Mouse (Mus musculus) urinary bladder, postnatal 10 days (tissue): Measurements from ENCODE around the gene Prmt9.

Experiments
- DNase-seq: peaks from one replicate; pipeline ENCODE4 v3.0.0; 2022; ENCODE audit warnings: low spot score

The Prmt9 gene

DNA sequence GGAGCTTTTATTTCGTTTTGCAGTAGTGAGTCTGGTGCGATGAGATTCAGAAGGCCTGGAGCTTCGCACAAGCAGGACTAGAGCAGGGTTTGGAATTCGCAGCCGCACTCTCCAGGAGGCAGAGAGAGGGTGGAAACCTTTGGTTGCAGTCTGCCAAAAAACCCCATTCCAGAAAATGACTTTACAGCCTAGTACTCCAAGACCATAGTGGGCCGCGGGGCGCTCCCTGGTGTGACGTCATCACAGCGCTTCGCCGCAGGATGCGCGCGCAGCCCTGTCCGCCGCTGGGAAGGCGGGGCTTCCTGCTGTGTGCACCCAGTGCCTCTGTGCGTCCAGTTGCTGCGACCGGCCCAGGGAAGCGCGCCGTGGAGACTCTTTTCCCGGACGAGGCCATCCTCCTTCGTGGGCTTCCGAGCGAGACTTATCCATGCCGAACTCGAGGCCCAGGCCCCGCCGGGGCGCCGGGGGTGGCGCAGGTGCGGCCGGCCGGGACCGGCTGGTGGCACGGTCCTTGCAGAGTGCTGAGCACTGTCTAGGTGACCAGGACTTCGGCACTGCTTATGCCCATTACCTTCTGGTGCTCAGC lies at the start of gene Prmt9:
Gene Prmt9, plus strand, starts transcription at position 277 of the 586 bp plus-strand sequence.
- peak; percentile 81 for DNase-seq

DNA sequence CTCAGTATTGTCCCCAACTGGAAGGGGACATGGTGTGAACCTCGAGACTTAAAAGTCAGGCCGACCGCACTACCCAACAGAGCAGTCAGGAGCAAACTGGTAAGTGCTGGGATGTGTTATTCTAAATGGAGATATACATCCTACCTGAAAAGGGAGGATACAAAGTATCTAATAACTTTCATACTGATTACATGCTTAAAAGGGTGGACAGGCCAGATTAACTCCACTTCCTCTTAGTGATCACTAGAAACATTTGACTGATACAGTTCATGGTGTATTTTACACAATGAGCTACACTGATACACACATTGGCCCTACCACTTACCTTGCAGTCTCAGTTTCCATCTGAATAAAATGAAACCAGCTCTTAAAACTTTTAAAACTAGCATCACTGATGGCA lies 48.9 kb upstream of the Prmt9 start:
- no peak for DNase-seq

DNA sequence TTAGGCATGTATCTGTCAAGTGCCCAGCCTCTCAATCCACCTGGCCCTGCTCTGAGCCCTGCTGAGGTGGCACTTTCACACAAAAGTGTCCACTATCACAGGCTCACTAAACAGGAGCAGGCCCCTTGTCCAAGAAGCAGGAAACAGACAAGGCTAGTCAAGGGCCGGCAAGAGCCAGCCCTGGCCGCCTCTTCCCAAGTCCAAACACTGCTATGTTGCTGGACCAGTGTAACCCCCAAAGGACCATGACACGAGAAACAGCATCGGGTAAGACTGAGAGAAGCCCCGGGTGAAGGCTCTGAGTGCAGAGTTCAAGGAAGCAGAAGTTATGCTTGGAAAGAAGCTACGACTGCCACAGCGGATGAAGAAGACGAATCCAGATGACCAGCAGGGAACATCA lies 48.1 kb upstream of the Prmt9 start:
- DNase-seq: no peak

DNA sequence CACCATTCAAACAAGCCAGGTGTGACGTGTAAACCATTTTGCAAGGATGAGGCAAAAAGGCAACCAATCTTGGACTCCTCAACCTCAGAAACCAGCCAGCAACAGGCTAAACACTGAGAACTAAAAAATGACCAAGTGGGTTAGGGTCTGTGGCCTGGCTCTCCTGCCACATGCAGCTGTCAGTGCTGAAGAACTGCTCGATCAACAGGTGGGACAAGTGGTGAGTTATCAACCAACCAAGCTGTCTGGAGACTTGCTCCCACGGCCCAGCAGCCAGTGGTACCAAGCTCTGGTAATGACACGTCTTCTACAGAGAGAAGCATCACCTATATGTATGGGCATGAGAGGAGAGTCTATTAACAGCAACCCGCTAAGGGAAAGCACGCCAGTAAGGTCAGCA lies 46.6 kb upstream of the Prmt9 start:
- DNase-seq: no peak

DNA sequence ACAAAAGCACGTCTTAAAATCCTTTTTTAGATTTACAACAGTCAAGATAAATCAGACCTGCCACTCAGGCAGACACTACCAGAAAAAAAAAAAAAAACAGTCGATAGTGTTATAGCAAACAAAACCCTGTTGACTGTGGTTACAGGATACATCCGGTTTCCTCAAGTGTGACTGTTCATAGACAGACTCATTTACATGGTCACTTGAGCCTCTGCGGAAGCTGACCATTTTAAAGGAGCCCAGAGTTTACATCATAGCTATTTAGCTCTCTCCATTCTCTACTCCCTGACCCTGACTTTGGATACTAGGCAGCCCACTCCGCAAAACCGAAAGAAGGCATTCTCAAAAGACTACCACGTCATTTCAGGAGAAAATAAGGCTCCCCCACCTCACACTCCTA lies 42.7 kb upstream of the Prmt9 start:
- DNase-seq: no peak

DNA sequence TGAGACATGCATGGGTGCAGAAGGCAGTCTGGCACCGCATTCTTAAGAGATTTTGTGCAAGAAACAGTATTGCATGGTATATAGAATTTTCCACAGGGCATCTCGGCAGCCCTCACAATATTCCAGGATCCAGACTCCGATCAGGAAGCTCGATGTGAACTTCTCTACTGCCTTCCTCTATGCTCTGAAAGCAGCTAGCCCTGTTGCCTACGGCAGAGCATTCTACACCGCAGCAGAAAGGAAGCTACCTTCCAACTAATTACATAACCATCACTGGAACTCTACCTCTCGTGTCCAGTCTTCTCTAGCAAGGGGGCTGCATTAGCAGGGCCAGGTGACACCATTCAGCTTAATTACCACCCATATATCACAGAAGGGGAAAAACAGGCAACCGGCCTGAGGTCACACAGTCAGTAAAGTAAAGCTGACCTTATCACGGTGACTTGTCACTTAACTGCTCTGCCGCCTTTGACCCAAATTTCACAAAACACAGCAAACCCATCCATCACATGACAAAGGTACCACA lies 41.6 kb upstream of the Prmt9 start:
- DNase-seq: no peak

DNA sequence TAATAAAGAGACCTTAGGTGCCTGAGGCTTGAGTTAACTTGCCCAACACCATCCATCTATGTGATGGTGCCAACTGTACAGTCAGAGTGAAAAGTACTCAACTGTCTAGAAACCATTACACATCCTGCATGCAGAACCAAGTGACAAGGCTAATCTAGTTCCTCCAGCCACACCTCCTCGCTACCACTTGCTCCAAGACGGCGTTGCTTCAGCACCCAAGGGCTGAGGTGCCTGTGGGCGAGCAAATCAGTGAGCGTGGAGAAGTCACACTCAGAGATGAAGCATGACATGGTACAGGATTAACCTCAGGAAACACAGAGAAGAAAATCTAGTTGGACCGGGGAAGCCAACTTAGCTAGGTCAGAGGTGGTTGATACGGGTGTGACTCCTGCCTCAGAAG lies 40.2 kb upstream of the Prmt9 start:
- no peak for DNase-seq

DNA sequence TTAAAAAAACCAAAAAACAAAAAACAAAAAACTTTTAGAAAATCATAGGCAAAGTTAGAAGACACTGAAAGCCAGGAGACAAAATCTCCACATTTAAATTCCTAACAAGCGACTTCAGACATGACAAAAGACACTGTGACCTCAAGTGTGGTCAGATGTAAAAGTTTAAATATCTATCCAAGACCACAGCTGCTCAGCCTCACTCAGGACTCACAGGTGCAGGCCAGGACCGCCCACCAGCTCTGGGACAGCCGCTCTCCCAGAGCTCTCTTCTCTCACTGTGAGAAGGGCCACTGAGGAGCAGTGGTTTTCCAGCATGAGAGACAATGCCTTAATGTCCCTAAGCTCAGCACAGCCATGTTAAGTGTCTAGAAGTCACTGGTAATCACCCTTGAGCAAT lies 38.8 kb upstream of the Prmt9 start:
- no peak for DNase-seq

DNA sequence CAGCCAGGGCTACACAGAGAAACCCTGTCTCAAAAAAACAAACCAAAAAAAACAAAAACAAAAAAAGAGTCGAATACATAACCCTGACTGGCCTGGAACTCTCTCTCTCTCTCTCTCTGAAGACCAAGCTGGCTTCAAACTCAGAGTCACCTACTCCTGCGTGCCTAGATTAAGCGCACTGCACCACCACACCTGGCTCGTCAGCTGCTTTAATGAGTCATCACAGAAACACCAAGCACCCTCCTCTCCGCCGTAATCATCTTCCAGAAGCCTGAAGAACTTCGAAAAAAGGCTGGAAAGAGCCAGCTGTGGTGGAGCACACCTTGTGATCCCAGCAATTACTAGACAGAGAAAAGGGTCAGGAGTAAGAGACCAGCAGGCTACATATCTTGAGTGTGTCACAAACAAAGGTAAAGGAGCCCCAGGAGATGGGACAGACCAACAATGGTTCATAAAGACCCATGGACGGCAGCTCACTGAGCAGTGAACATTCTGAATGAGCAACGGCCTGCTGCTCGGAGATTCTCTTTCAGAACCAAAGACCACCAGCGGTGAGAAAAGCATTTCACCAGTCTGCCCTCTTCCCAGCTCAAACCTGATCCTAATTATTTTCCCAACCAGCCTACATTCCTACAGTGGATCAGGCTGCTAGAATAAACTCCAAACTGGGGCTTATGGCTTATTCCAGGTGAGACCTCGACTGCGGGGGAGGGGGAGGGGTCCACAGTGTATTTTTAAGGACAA lies 37.3 kb upstream of the Prmt9 start:
- no peak for DNase-seq

DNA sequence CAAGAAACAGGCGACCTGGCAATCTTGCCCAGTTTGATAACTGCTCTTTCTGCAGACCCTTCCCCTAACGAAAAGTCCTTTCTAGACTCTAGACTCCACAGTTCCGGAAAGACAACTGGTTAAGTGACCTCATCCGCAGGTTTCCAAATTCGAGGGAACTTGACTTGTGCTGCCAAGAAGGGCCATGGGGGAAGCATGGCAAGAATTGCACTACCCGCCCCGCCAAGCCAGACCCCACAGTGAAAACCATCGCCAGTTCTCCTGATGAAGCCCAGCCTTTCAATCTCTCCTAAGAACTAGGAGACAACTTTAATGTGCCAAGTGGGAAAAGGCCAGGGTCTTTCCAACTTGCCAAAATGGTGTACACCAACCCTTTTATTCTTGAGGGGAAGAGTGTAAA lies 34.0 kb upstream of the Prmt9 start:
- DNase-seq: no peak

DNA sequence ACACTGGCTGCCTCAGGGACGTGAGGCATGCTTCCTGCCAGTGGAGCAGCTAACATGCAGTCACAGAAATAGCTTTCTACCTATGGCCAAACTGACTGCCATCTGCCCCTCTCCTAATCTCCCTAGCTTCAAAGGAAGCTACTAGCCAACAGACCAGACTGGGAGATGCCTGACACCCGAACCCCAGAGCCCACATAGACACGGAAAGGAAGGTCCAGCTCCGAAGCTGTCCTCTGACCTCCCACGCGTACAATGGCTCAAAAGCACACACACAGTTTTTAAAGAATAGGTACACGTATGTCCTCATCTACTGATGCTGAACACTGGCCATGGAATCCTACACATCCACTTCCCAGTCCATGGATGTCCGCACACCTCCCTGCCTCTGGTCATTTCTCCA lies 33.4 kb upstream of the Prmt9 start:
- no peak for DNase-seq

DNA sequence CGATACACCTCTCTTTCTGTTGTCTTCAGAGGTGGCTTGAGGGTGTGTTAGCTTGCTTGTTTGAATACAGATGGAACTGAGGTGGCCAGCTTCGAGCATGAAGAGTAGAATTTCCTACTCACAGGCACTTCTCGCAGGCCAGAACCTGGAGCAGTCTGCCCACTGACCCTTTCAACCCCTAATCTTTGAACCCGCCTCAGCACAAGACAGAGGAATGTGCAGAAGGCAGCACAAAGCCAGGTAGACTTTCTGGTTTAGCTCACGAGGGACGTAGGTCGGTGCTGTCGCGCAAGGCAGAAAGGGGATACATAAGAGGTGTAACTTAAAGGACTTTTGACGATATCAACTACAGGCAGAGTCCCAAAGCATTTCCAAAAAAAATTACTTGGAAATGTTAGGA lies 32.4 kb upstream of the Prmt9 start:
- DNase-seq: no peak

DNA sequence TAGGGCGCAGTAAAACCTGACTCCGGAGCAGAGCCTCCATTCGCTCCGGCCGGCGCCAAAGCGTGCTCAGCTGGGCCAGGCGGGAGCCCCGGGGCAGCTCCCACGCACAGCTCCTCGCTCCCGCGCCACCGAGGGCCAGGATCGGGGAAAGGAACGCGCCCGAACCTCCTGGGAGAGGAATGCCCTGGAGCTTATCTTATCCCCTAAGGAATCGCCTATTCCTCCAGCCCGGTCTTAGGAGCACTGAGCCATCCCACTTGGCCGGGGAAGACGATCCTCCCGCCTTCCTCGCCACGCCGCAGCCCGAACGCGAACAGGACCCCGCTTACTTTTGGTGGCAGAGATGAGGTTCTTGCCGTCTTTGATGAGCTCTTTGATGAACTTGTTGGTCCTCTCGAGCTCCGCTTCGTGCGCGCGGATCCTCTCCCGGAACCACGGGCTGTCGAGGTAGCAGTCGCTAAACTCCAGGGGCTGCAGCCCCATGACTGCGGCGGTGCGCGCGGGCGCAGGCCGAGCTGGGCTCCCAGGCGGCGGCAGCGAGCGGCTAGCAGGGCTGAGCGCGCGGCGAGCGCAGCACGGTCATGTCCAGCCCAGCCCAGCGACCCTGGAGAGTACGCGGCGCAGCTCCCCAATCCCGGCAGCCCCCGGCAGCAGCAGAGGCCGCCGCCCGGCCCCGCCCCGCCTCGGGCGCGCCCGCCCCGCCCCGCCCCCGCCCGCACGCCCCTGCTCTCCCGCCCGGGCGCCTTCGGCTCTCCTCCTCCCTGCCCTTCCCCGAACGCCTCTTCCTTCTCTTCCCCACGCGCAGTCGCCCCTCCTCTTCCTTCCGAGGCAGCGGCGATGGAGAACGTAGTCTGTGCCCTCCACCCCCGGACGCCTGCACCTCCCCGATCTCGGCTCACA lies 31.6 kb upstream of the Prmt9 start, which contains the start of gene Arhgap10:
Gene Arhgap10, minus strand, starts transcription at position 653 of the 900 bp plus-strand sequence.
- DNase-seq: peak; percentile 66

DNA sequence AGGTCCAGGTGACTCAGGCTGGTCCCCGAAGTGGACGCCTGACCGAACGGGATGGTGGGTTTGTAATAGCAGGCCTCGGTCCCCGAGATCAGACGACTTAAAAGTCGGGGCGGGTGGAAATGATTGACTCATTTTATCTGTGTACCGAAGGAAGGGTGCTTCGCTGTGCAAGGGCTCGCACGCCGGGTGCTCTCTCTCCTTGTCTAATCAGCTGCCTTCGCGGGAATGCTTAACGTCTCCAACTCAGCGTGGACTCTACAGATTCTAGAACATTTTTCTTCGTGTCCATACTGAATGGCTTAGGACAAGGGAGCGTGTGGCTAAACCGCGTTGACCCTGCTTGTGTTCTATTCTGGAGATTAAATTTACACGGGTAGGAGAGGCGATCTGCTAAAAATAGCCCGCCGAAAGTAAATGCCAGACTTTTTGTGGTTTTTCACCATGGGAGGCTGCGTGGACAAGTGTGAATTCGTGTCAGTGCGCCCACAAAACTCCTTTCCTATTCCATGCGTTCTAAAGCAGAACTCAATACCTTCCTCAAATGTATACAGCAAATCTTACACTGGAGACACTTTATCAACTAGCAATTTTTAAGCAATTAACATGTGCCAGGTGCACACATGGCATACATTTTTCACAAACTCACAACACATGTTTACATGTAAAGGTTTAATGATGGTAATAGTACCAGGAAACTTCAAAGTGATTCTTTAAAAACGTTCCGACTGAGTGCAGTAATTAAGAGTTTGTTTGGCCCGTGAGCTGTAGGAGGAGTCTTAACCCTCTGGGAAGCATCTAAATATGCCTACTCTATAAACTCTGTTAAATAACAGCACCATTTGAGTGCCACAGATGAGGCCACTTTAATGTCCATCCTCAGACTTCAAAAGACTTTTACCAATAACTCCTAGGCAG lies 30.7 kb upstream of the Prmt9 start:
- no peak for DNase-seq

DNA sequence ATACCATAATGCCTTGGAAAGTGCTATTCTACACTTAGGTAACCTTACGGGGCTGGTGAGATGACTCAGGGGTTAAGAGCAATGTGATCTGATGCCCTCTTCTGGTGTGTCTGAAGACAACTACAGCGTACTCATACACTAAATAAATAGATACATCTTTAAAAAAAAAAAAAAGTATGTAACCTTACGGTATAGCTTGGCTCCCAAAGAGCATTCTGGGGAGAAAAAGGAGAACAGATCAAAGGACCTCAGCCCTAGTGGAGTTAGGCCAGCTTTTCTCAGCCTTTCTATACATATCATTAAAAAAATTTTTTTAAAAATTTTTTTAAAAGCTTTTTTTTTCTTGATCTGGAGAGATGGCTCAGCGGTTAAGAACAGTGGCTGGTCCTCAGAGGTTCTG lies 28.6 kb upstream of the Prmt9 start:
- no peak for DNase-seq

DNA sequence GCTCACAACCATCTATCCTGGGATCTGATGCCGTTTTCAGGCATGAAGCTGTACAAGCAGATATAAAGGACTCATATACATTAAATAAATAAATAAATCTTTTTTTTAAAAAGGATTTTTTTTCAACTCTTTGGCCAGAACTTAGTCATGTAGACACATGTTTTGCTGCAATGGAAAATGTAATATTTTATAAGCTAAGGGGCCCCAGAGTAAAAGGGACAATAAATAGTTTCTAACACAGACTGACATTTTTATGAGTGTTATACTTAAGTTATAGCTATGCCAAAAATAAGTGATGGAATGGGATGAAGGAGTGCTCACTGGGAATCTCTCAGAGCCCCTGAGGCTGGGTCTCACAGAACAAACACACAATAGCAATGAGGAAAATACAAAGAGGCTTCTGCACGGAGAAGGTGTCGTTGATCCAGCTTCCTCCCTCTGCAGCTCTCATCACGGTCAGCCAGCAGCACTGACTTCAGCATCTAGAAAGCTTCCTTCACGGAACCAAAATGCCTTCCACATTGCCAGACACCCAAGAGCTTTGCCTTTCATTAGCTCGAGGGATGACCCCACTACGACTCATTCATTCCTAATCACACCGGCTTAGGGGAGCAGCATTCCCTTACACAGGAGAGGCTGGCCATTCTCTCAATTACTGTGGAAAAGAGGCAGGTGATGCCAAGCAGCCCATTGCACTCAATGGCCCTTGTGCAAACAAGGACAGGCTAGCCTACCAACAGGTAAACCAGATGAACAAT lies 28.0 kb upstream of the Prmt9 start:
- no peak for DNase-seq

DNA sequence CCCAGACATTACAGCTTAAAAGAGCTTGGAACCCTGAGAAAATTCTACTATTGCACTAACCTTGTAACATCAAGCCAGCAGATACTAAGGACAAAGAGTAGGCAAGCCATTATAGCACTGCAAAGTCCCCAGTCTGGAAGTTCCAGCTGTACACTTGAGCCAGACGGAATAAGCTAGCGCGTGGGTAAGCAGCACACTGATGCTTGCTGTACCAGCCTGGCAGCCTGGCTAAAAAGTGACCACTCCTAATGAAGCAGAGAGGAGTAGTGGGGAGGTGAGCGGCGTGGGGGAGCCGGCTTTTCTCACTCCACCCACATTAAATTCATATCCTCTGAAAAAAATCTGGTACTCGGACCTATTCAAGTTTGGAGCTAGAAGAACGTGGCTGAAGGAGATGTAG lies 26.2 kb upstream of the Prmt9 start:
- DNase-seq: no peak

DNA sequence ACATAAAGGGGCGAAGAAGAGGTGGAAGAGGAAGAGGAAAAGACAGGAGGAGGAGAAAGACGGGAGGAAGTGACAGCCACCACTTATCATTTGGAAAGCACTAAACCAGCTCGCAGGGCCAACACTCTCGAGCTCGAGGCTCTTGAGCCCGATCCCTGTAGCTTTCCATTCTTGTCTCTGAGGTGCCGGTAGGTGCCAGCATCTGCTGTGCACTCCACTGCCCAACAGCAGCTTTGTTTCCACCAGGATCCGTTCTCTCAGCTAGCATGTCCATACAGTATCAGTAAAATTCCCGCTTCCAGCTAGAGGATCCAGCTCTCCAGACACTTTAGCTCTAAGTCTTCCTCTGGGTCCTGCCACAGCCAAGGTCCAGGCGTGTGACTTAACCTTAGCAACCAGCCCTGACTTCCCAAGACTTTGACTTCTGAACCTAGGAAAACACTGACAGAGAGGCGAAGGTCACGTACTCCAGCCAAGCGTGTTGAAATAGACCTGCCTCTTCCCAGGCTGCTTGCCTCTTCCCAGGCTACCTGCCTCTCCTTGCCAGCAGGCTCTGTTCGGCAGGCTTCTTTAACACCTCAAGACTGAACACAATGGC lies 25.1 kb upstream of the Prmt9 start:
- DNase-seq: no peak

DNA sequence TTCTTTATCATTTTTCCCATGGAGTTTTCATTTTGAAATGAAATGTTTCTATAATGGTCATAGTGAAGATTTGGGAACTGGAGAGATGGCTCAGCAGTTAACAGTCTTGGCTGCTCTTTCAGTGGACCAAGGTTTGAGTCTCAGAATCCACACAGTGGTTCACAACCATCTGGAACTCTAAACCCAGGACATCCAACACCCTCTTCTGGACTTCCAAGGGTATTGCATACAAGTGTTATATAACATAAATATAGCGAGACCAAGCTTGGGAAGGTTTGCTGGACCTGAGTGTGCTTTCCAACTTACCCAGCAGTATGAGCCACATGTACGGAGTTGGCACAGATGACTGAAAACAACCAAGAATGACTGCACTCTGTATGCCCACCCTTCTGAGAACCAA lies 24.3 kb upstream of the Prmt9 start:
- no peak for DNase-seq

DNA sequence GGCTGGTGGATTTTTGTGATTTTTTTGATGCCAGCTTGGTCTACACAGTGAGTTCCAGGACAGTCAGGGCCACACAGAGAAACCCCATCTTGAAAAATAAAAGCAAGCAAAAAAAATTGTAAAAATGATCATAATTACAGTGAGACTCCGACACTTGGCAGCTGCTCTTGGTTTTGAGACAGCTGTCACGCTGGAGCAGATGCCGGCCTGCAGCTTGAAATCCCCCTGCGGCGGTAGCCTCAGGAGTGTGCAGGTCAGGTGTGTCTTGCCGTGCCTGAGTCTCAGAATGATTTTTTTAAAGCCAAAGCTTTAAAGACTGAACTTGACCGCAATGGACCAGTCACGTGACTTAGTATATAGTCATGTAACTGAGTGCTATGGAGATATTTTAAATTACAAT lies 23.1 kb upstream of the Prmt9 start:
- DNase-seq: no peak
